Mouse (Mus musculus): ENCODE measurements around the gene Sox6.

The Sox6 gene

GRCm38 (mm10) chr7:115564359-115565059 is 474.1 kb downstream of the Sox6 start:
- DNase-seq (ENCODE audit: low spot score in 2 of 2) = no peak

- no peak for DNase-seq (ENCODE audit: low spot score in 2 of 2)
Observed at GRCm38 (mm10) chr7:115556677-115557076, 481.9 kb downstream of the Sox6 start.

GRCm38 (mm10) chr7:115550197-115550804 is 488.3 kb downstream of the Sox6 start:
- no peak for DNase-seq (ENCODE audit: low spot score in 2 of 2)

- no peak for DNase-seq (ENCODE audit: low spot score in 2 of 2)
Observed at GRCm38 (mm10) chr7:115549670-115550069, 488.9 kb downstream of the Sox6 start.

- DNase-seq (ENCODE audit: low spot score in 2 of 2) = no peak
Observed at GRCm38 (mm10) chr7:115545585-115546374, 492.8 kb downstream of the Sox6 start.

- DNase-seq (ENCODE audit: low spot score in 2 of 2) = no peak
Observed at GRCm38 (mm10) chr7:115543596-115543995, 495.0 kb downstream of the Sox6 start.

GRCm38 (mm10) chr7:115540261-115540660 is 498.3 kb downstream of the Sox6 start:
- no peak for DNase-seq (ENCODE audit: low spot score in 2 of 2)

- DNase-seq (ENCODE audit: low spot score in 2 of 2) = no peak
Observed at GRCm38 (mm10) chr7:115539003-115539402, 499.6 kb downstream of the Sox6 start.

- DNase-seq (ENCODE audit: low spot score in 2 of 2) = no peak
Observed at GRCm38 (mm10) chr7:115537636-115538035, 501.0 kb downstream of the Sox6 start.

- no peak for DNase-seq (ENCODE audit: low spot score in 2 of 2)
Observed at GRCm38 (mm10) chr7:115536521-115536920, 502.1 kb downstream of the Sox6 start.

GRCm38 (mm10) chr7:115531875-115532274 is 506.7 kb downstream of the Sox6 start:
- no peak for DNase-seq (ENCODE audit: low spot score in 2 of 2)

- DNase-seq (ENCODE audit: low spot score in 2 of 2) = no peak
Observed at GRCm38 (mm10) chr7:115531217-115531616, 507.4 kb downstream of the Sox6 start.

GRCm38 (mm10) chr7:115517701-115518100 is 520.9 kb downstream of the Sox6 start:
- DNase-seq (ENCODE audit: low spot score in 2 of 2) = no peak

- DNase-seq (ENCODE audit: low spot score in 2 of 2) = no peak
Observed at GRCm38 (mm10) chr7:115513681-115514080, 524.9 kb downstream of the Sox6 start.

GRCm38 (mm10) chr7:115511777-115512176 is 526.8 kb downstream of the Sox6 start:
- DNase-seq (ENCODE audit: low spot score in 2 of 2) = no peak

- no peak for DNase-seq (ENCODE audit: low spot score in 2 of 2)
Observed at GRCm38 (mm10) chr7:115511091-115511490, 527.5 kb downstream of the Sox6 start.

GRCm38 (mm10) chr7:115510045-115510444 is 528.6 kb downstream of the Sox6 start:
- DNase-seq (ENCODE audit: low spot score in 2 of 2) = no peak

GRCm38 (mm10) chr7:115506385-115506784 is 532.2 kb downstream of the Sox6 start:
- DNase-seq (ENCODE audit: low spot score in 2 of 2) = no peak

- DNase-seq (ENCODE audit: low spot score in 2 of 2) = no peak
Observed at GRCm38 (mm10) chr7:115501497-115501896, 537.1 kb downstream of the Sox6 start.

- no peak for DNase-seq (ENCODE audit: low spot score in 2 of 2)
Observed at GRCm38 (mm10) chr7:115500825-115501224, 537.8 kb downstream of the Sox6 start.

GRCm38 (mm10) chr7:115500170-115500569 is 538.4 kb downstream of the Sox6 start:
- peak in 1 of 2 experiments; percentile 10 for DNase-seq (ENCODE audit: low spot score in 2 of 2)

GRCm38 (mm10) chr7:115491721-115492120 is 546.9 kb downstream of the Sox6 start:
- DNase-seq (ENCODE audit: low spot score in 2 of 2) = no peak

GRCm38 (mm10) chr7:115489608-115490007 is 549.0 kb downstream of the Sox6 start:
- DNase-seq (ENCODE audit: low spot score in 2 of 2) = no peak

Measured in urinary bladder, adult 18-20 months (tissue).